Mouse (Mus musculus): ENCODE data around the gene Sult2a6. TPM values are rescaled to one million over a fixed set of nuclear protein-coding genes. Genes with fewer than 3 reads are reported as not detected.

The Sult2a6 gene
- polyA plus RNA-seq (2015; fragmentation: Nextera tagmentation; extraction: Ambion mirVana): not detected in 2 replicates

- no peak within 1 kb of the TSS for H3K4me2 ChIP-seq (ENCODE audit: low read depth, low read length)
- H3K27ac ChIP-seq (ENCODE audit: low read length): no peak within 1 kb of the TSS
- no peak within 1 kb of the TSS for H3K9ac ChIP-seq (ENCODE audit: low read length)
- H3K36me3 ChIP-seq (ENCODE audit: control insufficient read depth, insufficient read depth, low read length): no peaks in the 10 kb centered on the region
- no peaks in the 10 kb centered on the region for H3K27me3 ChIP-seq (ENCODE audit: control insufficient read depth, insufficient read depth, low read length)
- H3K4me3 ChIP-seq (replicated peaks; ENCODE audit: low read length): no peak within 1 kb of the TSS
- 70% methylated on average over 2 of the region's 2 CpGs for WGBS
- H3K9me3 ChIP-seq (replicated peaks; ENCODE audit: control insufficient read depth, low read length): no peaks in the 10 kb centered on the region; the same call in 1 of the 2 replicates
- ATAC-seq (ENCODE audit: insufficient read depth, low FRiP score): no peak
- H3K4me1 ChIP-seq (ENCODE audit: control insufficient read depth, insufficient read depth, low read length): no peaks in the 10 kb centered on the region
Measured at GRCm38 (mm10) chr7:14254770-14255169, at the start of gene Sult2a6. Sult2a6 (minus strand) TSS chr7:14254870.

- Histone ChIP-seq H3K27me3 (ENCODE audit: control insufficient read depth, insufficient read depth, low read length) (no peaks in the 10 kb centered on the region), H3K4me3 (replicated peaks; ENCODE audit: low read length) (no peak overlapping the region), H3K27ac (ENCODE audit: low read length) (no peak overlapping the region), H3K4me1 (ENCODE audit: control insufficient read depth, insufficient read depth, low read length) (no peaks in the 10 kb centered on the region), H3K9ac (ENCODE audit: low read length) (no peak overlapping the region), H3K9me3 (replicated peaks; ENCODE audit: control insufficient read depth, low read length) (no peaks in the 10 kb centered on the region), H3K4me2 (ENCODE audit: low read depth, low read length) (no peak overlapping the region), H3K36me3 (ENCODE audit: control insufficient read depth, insufficient read depth, low read length) (no peaks in the 10 kb centered on the region)
- ATAC-seq (ENCODE audit: insufficient read depth, low FRiP score): no peak
Measured at GRCm38 (mm10) chr7:14215231-14215630, 39.4 kb downstream of the Sult2a6 start.

GRCm38 (mm10) chr7:14203417-14203816, 51.3 kb downstream of the Sult2a6 start:
- Histone ChIP-seq H3K36me3 (ENCODE audit: control insufficient read depth, insufficient read depth, low read length) (no peaks in the 10 kb centered on the region), H3K4me3 (replicated peaks; ENCODE audit: low read length) (no peak overlapping the region), H3K27me3 (ENCODE audit: control insufficient read depth, insufficient read depth, low read length) (no peaks in the 10 kb centered on the region), H3K27ac (ENCODE audit: low read length) (no peak overlapping the region), H3K4me1 (ENCODE audit: control insufficient read depth, insufficient read depth, low read length) (no peaks in the 10 kb centered on the region), H3K4me2 (ENCODE audit: low read depth, low read length) (no peak overlapping the region), H3K9ac (ENCODE audit: low read length) (no peak overlapping the region), H3K9me3 (replicated peaks; ENCODE audit: control insufficient read depth, low read length) (no peaks in the 10 kb centered on the region)
- ATAC-seq (ENCODE audit: insufficient read depth, low FRiP score): no peak
- WGBS: 73% methylated on average over 2 of the region's 2 CpGs

- Histone ChIP-seq H3K4me3 (replicated peaks; ENCODE audit: low read length) (no peak overlapping the region), H3K9me3 (replicated peaks; ENCODE audit: control insufficient read depth, low read length) (no peaks in the 10 kb centered on the region), H3K36me3 (ENCODE audit: control insufficient read depth, insufficient read depth, low read length) (no peaks in the 10 kb centered on the region), H3K27ac (ENCODE audit: low read length) (no peak overlapping the region), H3K4me2 (ENCODE audit: low read depth, low read length) (no peak overlapping the region), H3K9ac (ENCODE audit: low read length) (no peak overlapping the region), H3K27me3 (ENCODE audit: control insufficient read depth, insufficient read depth, low read length) (no peaks in the 10 kb centered on the region), H3K4me1 (ENCODE audit: control insufficient read depth, insufficient read depth, low read length) (no peaks in the 10 kb centered on the region)
- no peak for ATAC-seq (ENCODE audit: insufficient read depth, low FRiP score)
Measured at GRCm38 (mm10) chr7:14202487-14202886, 52.2 kb downstream of the Sult2a6 start.

Other genes starting within 250 kb of the Sult2a6 start
- gene Sult2a3, start 131.8 kb downstream of the Sult2a6 start, polyA plus RNA-seq (2015; fragmentation: Nextera tagmentation; extraction: Ambion mirVana): not detected in 2 replicates
- gene Obox8, start 78.7 kb upstream of the Sult2a6 start, polyA plus RNA-seq (2015; fragmentation: Nextera tagmentation; extraction: Ambion mirVana): not detected in 2 replicates
- 0.18 and 0.21 TPM in 2 replicates for gene Sult2a8, start 191.9 kb upstream of the Sult2a6 start, polyA plus RNA-seq (2015; fragmentation: Nextera tagmentation; extraction: Ambion mirVana)
- gene Sult2a7, start 239.4 kb upstream of the Sult2a6 start, polyA plus RNA-seq (2015; fragmentation: Nextera tagmentation; extraction: Ambion mirVana): not detected in 2 replicates

Data from stomach, embryonic 16.5 days (tissue).